Mouse (Mus musculus) neural tube, embryonic 13.5 days (tissue): ENCODE results near the gene Ciita. TPM values are rescaled to one million over a fixed set of nuclear protein-coding genes. Genes with fewer than 3 reads are reported as not detected.
A peak's percentile ranks its signal among the peaks of the same experiment; 100 is the strongest.

ENCODE experiments used
- ATAC-seq: fragments of 200-750 bp; cut with Nextera tagmentation; 2 replicates; pipeline ENCODE4 v1.8.0; 2017; ENCODE audit warnings: low read depth, mild to moderate bottlenecking, moderate TSS enrichment, moderate library complexity
- H3K27ac ChIP-seq: fragments of 300-500 bp; sonication (generic); replicated peaks from 2 replicates; pipeline ENCODE4 v1.5.1; 2015; ENCODE audit warnings: moderate library complexity, mild to moderate bottlenecking, inconsistent platforms
- H3K27me3 ChIP-seq: fragments of 300-500 bp; sonication (generic); 2 replicates; pipeline ENCODE4 v1.6.1; 2015; ENCODE audit warnings: mild to moderate bottlenecking, inconsistent platforms
- H3K36me3 ChIP-seq: fragments of 300-500 bp; sonication (generic); 2 replicates; pipeline ENCODE4 v1.6.1; 2015; ENCODE audit warnings: mild to moderate bottlenecking, inconsistent platforms
- H3K4me1 ChIP-seq: fragments of 300-500 bp; sonication (generic); replicated peaks from 2 replicates; pipeline ENCODE4 v1.6.1; 2015; ENCODE audit warnings: inconsistent platforms
- H3K4me2 ChIP-seq: fragments of 300-500 bp; sonication (generic); 2 replicates; pipeline ENCODE4 v1.6.1; 2015; ENCODE audit warnings: inconsistent platforms, mild to moderate bottlenecking, moderate library complexity
- H3K4me3 ChIP-seq: fragments of 300-500 bp; sonication (generic); 2 replicates; pipeline ENCODE4 v1.5.1; 2015; ENCODE audit warnings: mild to moderate bottlenecking, inconsistent platforms
- H3K9ac ChIP-seq: fragments of 300-500 bp; sonication (generic); 2 replicates; pipeline ENCODE4 v1.6.1; 2015; ENCODE audit warnings: moderate library complexity, mild to moderate bottlenecking, inconsistent platforms
- H3K9me3 ChIP-seq: fragments of 300-500 bp; sonication (generic); 2 replicates; pipeline ENCODE4 v1.6.1; 2016; ENCODE audit warnings: inconsistent platforms
- WGBS: fragments of 180-500 bp; shearing (Covaris S2); methylation state at CpG from one replicate; pipeline ENCODE4 v1.1.7; 2015; 5-methylcytosine and 5-hydroxymethylcytosine counted together
- polyA plus RNA-seq: library from polyadenylated mRNA; unstranded; fragments of >200 nt; fragmentation: Nextera tagmentation; extraction: Ambion mirVana; gene quantifications from 2 replicates; pipeline ENCODE4 v1.2.1, GENCODE M21; 2015

Gene Ciita
- 0.35 and 0.54 TPM in 2 replicates for polyA plus RNA-seq

DNA sequence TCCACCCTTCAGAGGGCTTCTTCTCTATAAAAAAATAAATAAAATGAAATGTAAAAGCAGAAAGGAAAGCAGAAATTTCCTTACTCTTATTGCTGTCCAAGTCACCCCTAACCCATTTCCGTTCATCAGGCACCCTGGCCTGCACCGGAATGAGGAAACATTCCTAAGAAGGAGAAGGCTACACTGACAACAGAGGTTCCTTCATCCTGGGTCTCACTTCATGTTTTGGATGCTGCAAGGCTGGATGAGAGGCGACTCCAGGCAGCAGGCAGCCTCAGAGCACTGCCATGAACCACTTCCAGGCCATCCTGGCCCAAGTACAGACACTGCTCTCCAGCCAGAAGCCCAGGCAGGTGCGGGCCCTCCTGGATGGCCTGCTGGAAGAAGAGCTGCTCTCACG, at the start of gene Ciita:
Ciita (plus strand) TSS at position 203 of the 400 bp plus-strand sequence.
- Histone ChIP-seq H3K4me3 (no peak within 1 kb of the TSS), H3K36me3 (no peaks in the 10 kb centered on the region), H3K4me2 (no peak within 1 kb of the TSS), H3K27ac (no peak within 1 kb of the TSS), H3K9ac (no peak within 1 kb of the TSS), H3K9me3 (no peaks in the 10 kb centered on the region), H3K27me3 (no peaks in the 10 kb centered on the region), H3K4me1 (no peaks in the 10 kb centered on the region)
- 81% methylated on average over 5 of the region's 5 CpGs for WGBS
- no peak for ATAC-seq

DNA sequence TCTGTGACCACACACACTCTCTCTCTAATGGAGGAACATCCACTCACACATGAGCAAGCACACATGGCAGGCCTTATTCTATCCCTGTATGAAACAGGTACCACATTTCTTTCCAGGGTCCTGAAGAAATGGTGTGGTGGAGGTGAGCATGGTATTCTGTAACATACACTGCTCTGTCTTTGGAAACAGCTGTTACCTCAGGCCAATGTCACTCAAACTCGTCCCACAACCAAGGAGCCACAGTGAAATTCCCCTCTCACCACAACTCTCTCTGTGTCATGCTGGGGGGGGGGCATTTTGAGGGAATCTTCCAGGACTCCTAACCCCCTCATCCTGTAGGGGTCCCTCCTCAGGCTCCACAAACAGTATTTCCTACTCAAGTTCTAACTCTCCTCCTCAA, 47.9 kb upstream of the Ciita start:
- ATAC-seq, result no peak
- Histone ChIP-seq H3K9me3 (no peaks in the 10 kb centered on the region), H3K4me3 (no peak overlapping the region), H3K4me1 (no peaks in the 10 kb centered on the region), H3K27ac (no peak overlapping the region), H3K27me3 (no peaks in the 10 kb centered on the region), H3K4me2 (no peak overlapping the region), H3K9ac (no peak overlapping the region), H3K36me3 (peaks cover 19% of the 10 kb centered on the region)
- WGBS, result 89% methylated on average over 1 of the region's 1 CpGs

GRCm38 (mm10) chr16:10432387-10432786, 47.5 kb upstream of the Ciita start:
- no peak overlapping the region for H3K4me2 ChIP-seq
- no peaks in the 10 kb centered on the region for H3K9me3 ChIP-seq
- H3K4me3 ChIP-seq, result no peak overlapping the region
- peaks cover 14% of the 10 kb centered on the region for H3K36me3 ChIP-seq
- 82% methylated on average over 4 of the region's 4 CpGs for WGBS
- no peak for ATAC-seq
- no peaks in the 10 kb centered on the region for H3K27me3 ChIP-seq
- no peak overlapping the region for H3K27ac ChIP-seq
- no peak overlapping the region for H3K9ac ChIP-seq
- no peaks in the 10 kb centered on the region for H3K4me1 ChIP-seq

- Histone ChIP-seq H3K9me3 (no peaks in the 10 kb centered on the region), H3K9ac (no peak overlapping the region), H3K36me3 (peaks cover 9% of the 10 kb centered on the region), H3K27ac (no peak overlapping the region), H3K4me3 (no peak overlapping the region), H3K27me3 (no peaks in the 10 kb centered on the region), H3K4me1 (no peaks in the 10 kb centered on the region), H3K4me2 (no peak overlapping the region)
- ATAC-seq, result no peak
- 97% methylated on average over 5 of the region's 5 CpGs for WGBS
Measured at GRCm38 (mm10) chr16:10433344-10433743, 46.5 kb upstream of the Ciita start.

- H3K27me3 ChIP-seq, result no peaks in the 10 kb centered on the region
- no peaks in the 10 kb centered on the region for H3K4me1 ChIP-seq
- no peak overlapping the region for H3K9ac ChIP-seq
- H3K4me2 ChIP-seq, result no peak overlapping the region
- ATAC-seq, result no peak
- H3K27ac ChIP-seq, result no peak overlapping the region
- WGBS, result 81% methylated on average over 6 of the region's 6 CpGs
- H3K9me3 ChIP-seq, result no peaks in the 10 kb centered on the region
- no peak overlapping the region for H3K4me3 ChIP-seq
- peaks cover 11% of the 10 kb centered on the region for H3K36me3 ChIP-seq
Measured at GRCm38 (mm10) chr16:10436166-10436565, 43.7 kb upstream of the Ciita start.

- no peak for ATAC-seq
- H3K27me3 ChIP-seq, result no peaks in the 10 kb centered on the region
- no peak overlapping the region for H3K9ac ChIP-seq
- peaks cover 6% of the 10 kb centered on the region; the same call in 1 of the 2 replicates for H3K4me1 ChIP-seq
- 87% methylated on average over 5 of the region's 5 CpGs for WGBS
- no peak overlapping the region for H3K4me3 ChIP-seq
- no peak overlapping the region for H3K27ac ChIP-seq
- no peak overlapping the region for H3K4me2 ChIP-seq
- H3K36me3 ChIP-seq, result peaks cover 9% of the 10 kb centered on the region
- no peaks in the 10 kb centered on the region for H3K9me3 ChIP-seq
Measured at GRCm38 (mm10) chr16:10438055-10438454, 41.8 kb upstream of the Ciita start.

GRCm38 (mm10) chr16:10441328-10441727, 38.5 kb upstream of the Ciita start:
- no peak for ATAC-seq
- H3K4me2 ChIP-seq, result no peak overlapping the region

GRCm38 (mm10) chr16:10441761-10442160, 38.1 kb upstream of the Ciita start:
- no peak overlapping the region for H3K9ac ChIP-seq

More at GRCm38 (mm10) chr16:10441328-10441727, 38.5 kb upstream of the Ciita start:
- Histone ChIP-seq H3K9me3 (no peaks in the 10 kb centered on the region), H3K36me3 (peaks cover 9% of the 10 kb centered on the region), H3K27ac (no peak overlapping the region), H3K27me3 (no peaks in the 10 kb centered on the region), H3K4me1 (peaks cover 38% of the 10 kb centered on the region), H3K9ac (no peak overlapping the region), H3K4me3 (no peak overlapping the region)
- WGBS, result 82% methylated on average over 6 of the region's 6 CpGs

GRCm38 (mm10) chr16:10443723-10444122, 36.1 kb upstream of the Ciita start:
- Histone ChIP-seq H3K9ac (no peak overlapping the region), H3K9me3 (no peaks in the 10 kb centered on the region), H3K27ac (no peak overlapping the region), H3K27me3 (no peaks in the 10 kb centered on the region), H3K4me3 (no peak overlapping the region), H3K36me3 (peaks cover under 1% of the 10 kb centered on the region; the same call in 1 of the 2 replicates), H3K4me1 (peaks cover 52% of the 10 kb centered on the region), H3K4me2 (no peak overlapping the region)
- no peak for ATAC-seq

More at GRCm38 (mm10) chr16:10441761-10442160, 38.1 kb upstream of the Ciita start:
- Histone ChIP-seq H3K27me3 (no peaks in the 10 kb centered on the region), H3K9me3 (no peaks in the 10 kb centered on the region), H3K4me1 (peaks cover 43% of the 10 kb centered on the region), H3K36me3 (peaks cover 9% of the 10 kb centered on the region), H3K4me3 (no peak overlapping the region), H3K27ac (no peak overlapping the region), H3K4me2 (no peak overlapping the region)
- 90% methylated on average over 4 of the region's 4 CpGs for WGBS
- ATAC-seq, result no peak

DNA sequence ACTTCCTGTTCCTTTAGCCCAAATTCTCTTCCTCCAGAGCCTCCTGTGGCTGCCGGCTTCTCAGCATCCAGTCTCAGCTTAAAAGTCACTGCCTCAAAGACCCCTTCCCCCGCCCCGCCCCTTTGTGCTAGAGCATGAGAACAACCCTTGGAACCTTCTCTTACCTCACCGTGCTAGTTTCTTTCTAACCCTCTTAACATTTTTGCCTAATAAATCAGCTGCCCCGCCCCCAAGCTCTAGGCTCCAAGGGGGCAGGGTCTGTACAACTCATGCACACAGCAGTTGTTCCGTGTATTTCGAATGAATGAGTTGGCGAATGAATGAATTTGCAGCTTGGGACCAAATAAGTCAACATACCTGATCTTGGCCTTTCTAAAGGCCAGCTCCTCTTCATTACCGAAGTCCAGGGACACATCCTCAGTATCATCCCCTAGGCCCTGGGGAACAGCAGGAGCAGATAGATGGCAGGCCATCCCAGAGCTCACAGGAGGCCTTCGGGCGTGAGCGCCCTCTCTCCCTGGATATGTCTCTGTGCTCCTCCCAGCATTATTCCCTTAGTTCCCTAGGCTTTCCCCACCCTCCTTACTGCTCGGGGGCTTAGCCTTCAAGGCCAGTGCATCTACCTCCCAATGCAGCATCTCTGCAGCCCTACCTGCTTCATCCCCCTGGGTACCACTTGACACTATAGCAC, 33.1 kb upstream of the Ciita start:
- H3K27ac ChIP-seq, result peak overlapping the region; percentile 89
- no peaks in the 10 kb centered on the region for H3K27me3 ChIP-seq
- peak overlapping the region; percentile 80 for H3K4me2 ChIP-seq
- H3K4me1 ChIP-seq, result peaks cover 52% of the 10 kb centered on the region
- 16% methylated on average over 13 of the region's 13 CpGs for WGBS
- ATAC-seq, result peak; percentile 81
- H3K9me3 ChIP-seq, result no peaks in the 10 kb centered on the region
- peak overlapping the region; percentile 58 for H3K4me3 ChIP-seq
- no peaks in the 10 kb centered on the region for H3K36me3 ChIP-seq
- H3K9ac ChIP-seq, result peak overlapping the region; percentile 81

GRCm38 (mm10) chr16:10447264-10447594, 32.6 kb upstream of the Ciita start, which contains the start of gene Tvp23a:
Gene Tvp23a, minus strand, starts transcription at chr16:10447362.
- Histone ChIP-seq H3K4me1 (peaks cover 52% of the 10 kb centered on the region), H3K27ac (peak within 1 kb of the TSS; percentile 89), H3K4me3 (peak within 1 kb of the TSS; percentile 58), H3K9ac (peak within 1 kb of the TSS; percentile 81), H3K36me3 (no peaks in the 10 kb centered on the region), H3K9me3 (no peaks in the 10 kb centered on the region), H3K27me3 (no peaks in the 10 kb centered on the region), H3K4me2 (peak within 1 kb of the TSS; percentile 80)
- ATAC-seq, result peak; percentile 99
- WGBS, result under 1% methylated on average over 12 of the region's 12 CpGs

GRCm38 (mm10) chr16:10447781-10448180, 32.1 kb upstream of the Ciita start:
- H3K9ac ChIP-seq, result peak overlapping the region; percentile 81
- H3K27ac ChIP-seq, result peak overlapping the region; percentile 89; the same call in 1 of the 2 replicates
- H3K4me1 ChIP-seq, result peaks cover 48% of the 10 kb centered on the region
- peak overlapping the region; percentile 80 for H3K4me2 ChIP-seq
- no peaks in the 10 kb centered on the region for H3K27me3 ChIP-seq
- ATAC-seq, result peak; percentile 17; the same call in 1 of the 2 replicates
- 65% methylated on average over 2 of the region's 2 CpGs for WGBS
- H3K9me3 ChIP-seq, result no peaks in the 10 kb centered on the region
- H3K36me3 ChIP-seq, result no peaks in the 10 kb centered on the region
- H3K4me3 ChIP-seq, result peak overlapping the region; percentile 58

DNA sequence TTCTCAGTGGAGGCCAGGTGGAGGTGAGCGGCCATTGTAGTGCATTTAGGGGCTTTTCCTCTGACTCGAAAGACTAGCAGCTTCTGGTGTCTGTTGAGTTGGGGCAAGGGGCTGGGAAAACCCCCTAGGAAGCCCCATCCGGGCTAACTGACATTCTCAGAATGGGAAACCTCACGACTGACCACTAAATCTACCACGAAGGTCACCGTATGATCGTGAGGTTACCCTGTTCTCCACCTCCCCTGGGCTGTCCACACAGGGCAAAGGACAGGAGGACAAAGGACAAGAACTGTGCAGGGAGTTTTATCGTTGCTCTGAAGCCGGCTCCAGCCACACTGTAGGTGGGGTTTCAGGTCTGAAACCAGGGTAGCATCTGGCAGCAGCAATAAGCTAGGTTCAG, 30.9 kb upstream of the Ciita start:
- 87% methylated on average over 9 of the region's 9 CpGs for WGBS
- H3K27me3 ChIP-seq, result no peaks in the 10 kb centered on the region
- ATAC-seq, result no peak
- peaks cover 42% of the 10 kb centered on the region for H3K4me1 ChIP-seq
- no peak overlapping the region for H3K27ac ChIP-seq
- no peak overlapping the region for H3K4me3 ChIP-seq
- H3K4me2 ChIP-seq, result no peak overlapping the region
- H3K36me3 ChIP-seq, result no peaks in the 10 kb centered on the region
- H3K9ac ChIP-seq, result no peak overlapping the region
- no peaks in the 10 kb centered on the region for H3K9me3 ChIP-seq
